Mouse (Mus musculus): ENCODE data around the gene Spata18. TPM values are rescaled to one million over a fixed set of nuclear protein-coding genes. Genes with fewer than 3 reads are reported as not detected.

The Spata18 gene
- total RNA-seq, 2 experiments from 2014 or later, result not detected

GRCm38 (mm10) chr5:73704263-73704662, 53.1 kb downstream of the Spata18 start:
- ATAC-seq (replicated peaks; ENCODE audit: low FRiP score, poor library complexity, severe bottlenecking), result no peak

GRCm38 (mm10) chr5:73704757-73705156, 53.6 kb downstream of the Spata18 start:
- no peak for ATAC-seq (replicated peaks; ENCODE audit: low FRiP score, poor library complexity, severe bottlenecking)

- ATAC-seq (replicated peaks; ENCODE audit: low FRiP score, poor library complexity, severe bottlenecking), result no peak
These were observed 54.1 kb downstream of the Spata18 start for GRCm38 (mm10) chr5:73705290-73705689.

GRCm38 (mm10) chr5:73712852-73713251, 61.7 kb downstream of the Spata18 start:
- ATAC-seq (replicated peaks; ENCODE audit: low FRiP score, poor library complexity, severe bottlenecking), result no peak

- no peak for ATAC-seq (replicated peaks; ENCODE audit: low FRiP score, poor library complexity, severe bottlenecking)
These were observed 65.8 kb downstream of the Spata18 start for GRCm38 (mm10) chr5:73716941-73717340.

GRCm38 (mm10) chr5:73721682-73722282, 70.6 kb downstream of the Spata18 start:
- no peak for ATAC-seq (replicated peaks; ENCODE audit: low FRiP score, poor library complexity, severe bottlenecking)

- ATAC-seq (replicated peaks; ENCODE audit: low FRiP score, poor library complexity, severe bottlenecking), result no peak
These were observed 74.8 kb downstream of the Spata18 start for GRCm38 (mm10) chr5:73725981-73726380.

- ATAC-seq (replicated peaks; ENCODE audit: low FRiP score, poor library complexity, severe bottlenecking), result no peak
These were observed 77.5 kb downstream of the Spata18 start for GRCm38 (mm10) chr5:73728651-73729050.

Other genes starting within 250 kb of the Spata18 start
- gene Cwh43, start 245.3 kb upstream of the Spata18 start, total RNA-seq (2015; ENCODE audit: low replicate concordance), result not detected in 2 replicates
- not detected in 2 replicates for gene Cwh43, start 245.3 kb upstream of the Spata18 start, total RNA-seq (2017; ENCODE audit: low replicate concordance)
- 0.21 and 1.3 TPM in 2 replicates for gene Dcun1d4, start 170.4 kb upstream of the Spata18 start, total RNA-seq (2015; ENCODE audit: low replicate concordance)
- 0.70 and 7.4 TPM in 2 replicates for gene Dcun1d4, start 170.4 kb upstream of the Spata18 start, total RNA-seq (2017; ENCODE audit: low replicate concordance)
- gene Lrrc66, start 18.9 kb upstream of the Spata18 start, total RNA-seq (2015; ENCODE audit: low replicate concordance), result not detected in 2 replicates
- 0.43 TPM in 1 of 2 replicates, not detected in the other for gene Lrrc66, start 18.9 kb upstream of the Spata18 start, total RNA-seq (2017; ENCODE audit: low replicate concordance)
- 0.19 and 0.42 TPM in 2 replicates for gene Sgcb, start 3.6 kb upstream of the Spata18 start, total RNA-seq (2015; ENCODE audit: low replicate concordance)
- 0.17 and 0.28 TPM in 2 replicates for gene Sgcb, start 3.6 kb upstream of the Spata18 start, total RNA-seq (2017; ENCODE audit: low replicate concordance)

Data from erythroblast, adult 5-6 weeks (primary cell).